Mouse (Mus musculus) layer of hippocampus, postnatal 36 days (tissue): ENCODE results near the gene Arl8a. TPM values are rescaled to one million over a fixed set of nuclear protein-coding genes. Genes with fewer than 3 reads are reported as not detected.

Experiments
- DNase-seq, 2 experiments: peaks; one replicate each; pipeline ENCODE4 v3.0.0; 2022
- total RNA-seq, 2 experiments: library from RNA; stranded (reverse); gene quantifications; 2 replicates each; pipeline ENCODE4 v1.2.3; 2021

The Arl8a gene
- total RNA-seq, 2 experiments from 2014 or later: 251 to 253 TPM

- DNase-seq: no peak
Measured at GRCm38 (mm10) chr1:135204196-135205126, 57.8 kb downstream of the Arl8a start.

- no peak for DNase-seq
Measured at GRCm38 (mm10) chr1:135205257-135205656, 58.6 kb downstream of the Arl8a start.

Other genes starting within 250 kb of the Arl8a start
- gene Ppp1r12b, start 190.9 kb upstream of the Arl8a start, total RNA-seq: 10 to 100 TPM; 71.9 to 77.8 TPM
- gene Ube2t, start 184.3 kb upstream of the Arl8a start, total RNA-seq: 1 to 10 TPM; 2.0 to 2.5 TPM
- 1 to 10 TPM; 1.7 to 1.8 TPM for gene Lgr6, start 41.5 kb upstream of the Arl8a start, total RNA-seq
- not detected for gene Ptpn7, start 14.1 kb upstream of the Arl8a start, total RNA-seq
- 100 to 1,000 TPM; 188 to 199 TPM for gene Gpr37l1, start 20.9 kb downstream of the Arl8a start, total RNA-seq
- gene Elf3, start 111.7 kb downstream of the Arl8a start, total RNA-seq: not detected
- 10 to 100 TPM; 54.0 to 65.4 TPM for gene Rnpep, start 137.3 kb downstream of the Arl8a start, total RNA-seq
- gene Timm17a, start 167.0 kb downstream of the Arl8a start, total RNA-seq: 100 to 1,000 TPM; 162 to 176 TPM
- gene Lmod1, start 178.0 kb downstream of the Arl8a start, total RNA-seq: under 1 TPM; 0.70 to 0.91 TPM
- 100 to 1,000 TPM; 112 to 121 TPM for gene Shisa4, start 228.4 kb downstream of the Arl8a start, total RNA-seq